Comparison of ENCODE assay signal across 19 mouse cellular contexts in genomic region chr4:129654770-129655169, GRCm38 (mm10). TPM values are rescaled to one million over a fixed set of nuclear protein-coding genes. Genes with fewer than 3 reads are reported as not detected.
DNase-seq lines count a peak whose midpoint lies in the region; TF ChIP-seq lines count a peak whose summit lies in the region.
"Had no signal": no experiment of that assay in that cellular context is flagged by ENCODE, and none has a peak within 500 bp of the region (broad histone marks: within the 10 kb centered on the region; RNA-seq: fewer than 3 reads in every experiment).

No protein-coding gene starts in this region.

- H3K4me3 ChIP-seq in layer of hippocampus, adult 2 months, result no peak overlapping the region
- H3K4me3 ChIP-seq: embryonic facial prominence, embryonic 10.5 days; embryonic facial prominence, embryonic 12.5 days; forebrain, embryonic 13.5 days; forebrain, embryonic 15.5 days had no signal

- no peak for TF ChIP-seq CTCF in layer of hippocampus, adult 2 months (conservative IDR thresholded peaks at IDR 0.05)

- no peak for DNase-seq in layer of hippocampus, adult 2 months (ENCODE audit: low spot score in 2 of 2)
- no peak for DNase-seq in layer of hippocampus, adult 9-11 months
- DNase-seq in right cerebral cortex, adult 18-20 months, result peak; percentile 51
- no peak for DNase-seq in right cerebral cortex, postnatal 14 days
- DNase-seq in spleen, postnatal 14 days (ENCODE audit: low spot score in 2 of 2), result no peak
- DNase-seq: adrenal gland, adult 2 months; adrenal gland, postnatal 10 days; adrenal gland, postnatal 25 days; cerebellum, adult 11-12 months; cerebellum, adult 2 months; cerebellum, adult 9-10 months; cerebellum, postnatal 10 days; cerebellum, postnatal 25 days; forebrain, postnatal 0 days had no signal

- peak overlapping the region; percentile 44; the same call in 1 of the 2 replicates for H3K27ac ChIP-seq in layer of hippocampus, adult 2 months
- H3K27ac ChIP-seq: embryonic facial prominence, embryonic 10.5 days; embryonic facial prominence, embryonic 12.5 days; forebrain, embryonic 13.5 days; forebrain, embryonic 15.5 days had no signal

RNA-seq across cellular contexts. Expression of gene Txlna, which starts 13.9 kb away (rescaled TPM):
- 10 to 100 TPM; 49.7 to 51.3 TPM for total RNA-seq in layer of hippocampus, adult 2 months (2021)

RNA-seq across cellular contexts. Expression of gene Kpna6, which starts 17.8 kb away (rescaled TPM):
- total RNA-seq in layer of hippocampus, adult 2 months (2021), result 10 to 100 TPM; 88.7 to 97.9 TPM

RNA-seq across cellular contexts. Expression of gene Ccdc28b, which starts 31.0 kb away (rescaled TPM):
- 10 to 100 TPM; 70.2 to 81.0 TPM for total RNA-seq in layer of hippocampus, adult 2 months (2021)

RNA-seq across cellular contexts. Expression of gene Iqcc, which starts 35.9 kb away (rescaled TPM):
- total RNA-seq in layer of hippocampus, adult 2 months (2021), result 10 to 100 TPM; 31.5 to 34.3 TPM

RNA-seq across cellular contexts. Expression of gene Dcdc2b, which starts 40.7 kb away (rescaled TPM):
- total RNA-seq in layer of hippocampus, adult 2 months (2021), result 1 to 10 TPM; 5.7 to 7.4 TPM
- total RNA-seq: MEL had no signal
